Mouse (Mus musculus): ENCODE data around the gene Mid1ip1. TPM values are rescaled to one million over a fixed set of nuclear protein-coding genes. Genes with fewer than 3 reads are reported as not detected.

The Mid1ip1 gene
- 95.1 and 125 TPM in 2 replicates for total RNA-seq (2021)
- long read RNA-seq, transcript Mid1ip1-202 (2 exons, 2,022 nt) = minor isoform, 28 of 182 reads
- long read RNA-seq, transcript Mid1ip1-201 (2 exons, 2,019 nt) = major isoform, 130 of 182 reads
- long read RNA-seq, transcript Mid1ip1-204 (2 exons, 447 nt) = minor isoform, 5 of 182 reads
- long read RNA-seq, partial matches to known transcripts = 0 of 182 reads
- long read RNA-seq, other reads (novel, unspliced or antisense) = 18 of 182 reads

DNA sequence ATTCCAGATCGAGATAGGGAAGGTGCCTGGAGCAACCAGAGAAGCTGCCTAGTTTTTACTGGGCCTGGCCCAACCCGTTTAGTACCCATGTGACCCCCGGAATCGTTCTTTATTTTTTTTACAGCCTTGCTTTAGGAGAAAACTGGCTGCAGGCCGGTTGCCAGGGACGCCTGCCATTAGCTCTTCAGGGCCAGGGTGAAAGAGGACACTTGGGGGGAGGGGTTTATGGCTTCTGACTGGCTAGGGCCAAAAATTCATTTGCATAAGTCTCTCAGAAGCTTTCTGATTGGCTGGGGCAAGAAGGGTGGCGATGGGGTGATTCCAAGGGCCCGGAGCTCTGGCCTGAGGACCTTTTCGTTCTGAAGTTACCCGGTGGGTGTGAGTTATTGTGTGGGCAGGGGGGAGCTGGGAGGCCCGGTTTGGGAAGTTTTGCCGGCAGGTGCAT, at the start of gene Mid1ip1:
TSS of gene Mid1ip1 (plus strand) at position 318 of the 445 bp plus-strand sequence.
- DNase-seq = peak; percentile 80

DNA sequence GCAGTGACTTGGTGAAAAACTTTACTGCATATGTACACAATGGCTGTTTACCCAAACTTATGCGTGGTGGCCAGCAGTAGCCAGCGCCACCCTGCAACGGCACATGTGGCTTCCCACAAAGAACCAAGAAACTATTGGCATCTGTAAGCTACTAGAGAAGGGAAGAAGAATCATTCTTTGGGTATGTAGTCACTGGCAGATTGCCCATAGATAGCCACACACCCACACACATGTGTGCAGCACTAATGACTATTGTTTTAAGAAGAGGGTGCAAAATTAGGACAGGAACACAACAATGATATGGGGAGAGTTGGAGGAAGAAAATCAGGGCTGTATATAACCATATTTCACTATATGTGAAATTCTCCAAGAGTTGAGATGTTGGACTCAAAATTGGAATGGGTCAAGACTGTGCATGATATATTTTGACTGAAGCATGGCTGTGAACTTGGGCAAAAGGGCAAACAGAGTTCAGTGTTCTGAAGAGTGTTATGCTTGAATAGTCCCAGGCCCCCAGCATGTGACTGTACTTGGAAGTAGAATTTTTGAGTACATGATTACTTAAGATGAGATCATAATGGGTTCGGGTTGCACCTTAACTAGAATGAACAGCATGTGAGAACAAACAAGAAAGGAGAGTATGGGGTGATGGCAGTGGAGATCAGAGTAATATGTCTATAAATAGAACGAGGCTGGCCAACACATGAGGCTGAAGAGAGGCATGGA, 20.2 kb upstream of the Mid1ip1 start:
- no peak for DNase-seq

GRCm38 (mm10) chrX:10706728-10707127, 8.1 kb upstream of the Mid1ip1 start:
- no peak for DNase-seq

GRCm38 (mm10) chrX:10713839-10714637, 775 bp upstream of the Mid1ip1 start:
- DNase-seq = no peak

DNA sequence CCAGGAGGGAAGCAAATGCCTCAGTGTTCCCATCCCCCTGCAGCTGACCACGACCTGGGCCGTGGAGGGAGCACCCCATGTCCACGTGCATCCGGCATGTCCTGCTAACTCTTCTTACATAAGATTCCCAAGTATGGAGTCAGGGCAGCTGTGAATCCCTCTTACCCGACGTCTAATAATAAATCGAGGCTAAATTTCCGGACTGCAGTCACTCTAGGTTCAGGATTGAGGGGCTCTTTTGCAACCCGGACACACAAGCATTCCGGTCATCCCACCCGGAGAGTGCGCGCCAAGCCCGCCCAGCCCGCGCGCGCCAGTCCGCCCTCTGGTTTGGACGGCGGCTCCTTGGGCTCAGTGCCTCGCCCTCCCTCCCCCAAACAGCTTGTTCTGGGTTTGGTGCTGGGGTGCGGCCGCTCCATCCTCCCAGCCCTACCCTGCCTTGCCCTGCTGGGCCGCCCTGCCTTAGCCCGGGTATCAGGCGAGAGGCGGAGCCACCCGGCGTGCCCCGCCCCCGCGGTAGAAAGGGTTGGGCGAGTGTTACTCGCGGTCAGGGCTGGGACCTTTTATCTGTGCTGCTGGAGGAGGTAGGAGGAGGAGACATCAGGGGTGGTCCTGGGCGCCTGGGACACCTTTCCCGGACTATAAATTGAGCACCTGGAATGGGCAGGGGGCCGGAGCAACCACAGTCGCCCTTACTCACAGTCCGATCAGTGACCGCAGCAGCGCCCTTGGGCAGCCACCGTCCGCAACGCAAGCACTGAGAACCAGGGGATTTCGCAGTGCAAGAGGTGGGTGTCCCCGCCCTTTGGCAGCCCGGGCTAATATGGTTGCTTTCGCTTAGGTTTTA, 2.3 kb downstream of the Mid1ip1 start:
- DNase-seq = peak; percentile 89

DNA sequence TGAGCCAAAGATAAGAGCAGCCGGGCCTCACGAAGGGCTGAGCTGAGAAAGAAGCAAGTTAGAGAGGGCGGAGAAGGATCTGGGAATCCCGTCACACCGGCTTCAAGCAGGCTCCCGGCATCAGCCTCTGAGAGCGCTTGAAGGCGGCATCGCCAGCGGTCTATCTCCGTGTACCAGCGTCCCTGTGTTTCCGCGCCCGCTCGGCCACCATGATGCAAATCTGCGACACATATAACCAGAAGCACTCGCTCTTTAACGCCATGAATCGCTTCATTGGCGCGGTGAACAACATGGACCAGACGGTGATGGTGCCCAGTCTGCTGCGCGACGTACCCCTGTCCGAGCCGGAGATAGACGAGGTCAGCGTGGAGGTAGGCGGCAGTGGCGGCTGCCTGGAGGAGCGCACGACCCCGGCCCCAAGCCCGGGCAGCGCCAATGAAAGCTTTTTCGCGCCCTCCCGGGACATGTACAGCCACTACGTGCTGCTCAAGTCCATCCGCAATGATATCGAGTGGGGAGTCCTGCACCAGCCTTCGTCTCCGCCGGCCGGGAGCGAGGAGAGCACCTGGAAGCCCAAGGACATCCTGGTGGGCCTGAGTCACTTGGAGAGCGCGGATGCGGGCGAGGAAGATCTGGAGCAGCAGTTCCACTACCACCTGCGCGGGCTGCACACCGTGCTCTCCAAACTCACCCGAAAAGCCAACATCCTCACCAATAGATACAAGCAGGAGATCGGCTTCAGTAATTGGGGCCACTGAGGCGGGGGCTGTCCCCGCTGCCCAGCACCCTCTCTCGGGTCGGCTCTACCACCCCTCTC, 3.4 kb downstream of the Mid1ip1 start:
- peak; percentile 27 for DNase-seq

DNA sequence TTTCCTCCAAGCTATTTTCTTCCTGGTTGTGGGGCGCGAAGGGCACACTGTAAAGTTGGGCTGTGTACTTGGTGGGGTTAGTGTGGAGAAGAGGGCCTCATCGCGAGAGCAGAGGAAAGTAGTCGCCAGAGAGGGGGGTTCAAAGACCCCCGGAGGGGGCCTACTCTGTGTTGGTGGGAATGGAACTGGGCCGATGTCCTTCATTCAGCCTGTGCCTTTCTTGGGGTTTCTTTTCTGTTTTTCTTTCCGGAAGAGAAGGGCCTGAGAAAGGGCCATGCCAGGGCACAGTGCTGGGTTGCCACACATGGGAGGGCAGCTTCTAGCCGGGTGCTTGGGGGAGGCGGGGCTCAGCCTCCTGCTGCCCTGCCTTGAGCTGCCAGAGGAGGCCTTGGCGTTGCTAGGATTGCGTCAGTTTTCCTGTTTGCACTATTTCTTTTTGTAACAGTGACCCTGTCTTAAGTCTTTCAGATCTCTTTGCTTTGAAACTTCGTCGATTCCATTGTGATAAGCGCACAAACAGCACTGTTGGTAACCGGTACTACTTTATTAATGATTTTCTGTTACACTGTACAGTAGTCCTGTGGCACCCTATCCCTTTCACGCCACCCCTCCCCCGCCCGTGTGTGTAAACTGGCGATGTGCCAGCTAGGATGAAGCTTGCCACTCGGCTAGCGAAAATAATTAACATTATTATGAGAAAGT, 4.2 kb downstream of the Mid1ip1 start:
- peak; percentile 72 for DNase-seq

DNA sequence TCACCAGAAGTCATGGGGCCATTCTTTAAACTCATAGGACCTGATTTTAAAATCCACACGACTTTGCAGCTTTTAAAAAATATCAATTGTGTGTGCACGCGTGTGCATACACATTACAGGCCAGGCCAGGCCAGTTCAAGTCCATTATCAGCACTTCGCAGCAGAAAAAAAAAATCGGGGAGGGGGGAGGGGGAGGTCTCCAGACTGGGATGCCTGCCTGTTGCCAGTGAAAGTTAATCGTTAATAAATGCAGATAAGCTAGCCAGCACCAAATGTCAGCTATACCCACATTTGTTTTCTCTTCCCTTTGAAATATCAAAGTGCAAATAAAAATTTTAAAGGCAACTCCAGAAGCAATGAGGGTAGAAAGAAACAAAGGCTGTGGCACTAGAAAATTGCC, 5.6 kb downstream of the Mid1ip1 start:
- no peak for DNase-seq

DNA sequence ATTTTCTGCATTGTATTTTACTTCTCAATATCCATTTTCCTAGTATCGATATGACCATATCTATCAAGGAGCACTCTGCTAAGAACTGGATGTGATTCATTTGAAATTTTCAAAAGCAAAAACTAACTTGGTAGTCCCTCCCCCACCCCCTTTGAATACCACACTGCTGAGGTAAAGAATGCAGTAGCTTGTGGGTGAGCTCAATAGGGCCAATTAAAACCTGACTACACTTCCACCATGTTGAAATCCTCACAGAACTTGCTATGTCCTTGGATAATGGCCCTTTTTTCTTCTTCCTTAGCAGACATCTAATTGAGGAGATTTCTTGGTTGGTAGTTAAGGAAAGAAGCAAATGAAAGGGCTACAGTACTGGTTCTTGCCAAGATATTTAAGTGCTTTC, 9.8 kb downstream of the Mid1ip1 start:
- no peak for DNase-seq

GRCm38 (mm10) chrX:10729488-10729887, 14.7 kb downstream of the Mid1ip1 start:
- DNase-seq = no peak

DNA sequence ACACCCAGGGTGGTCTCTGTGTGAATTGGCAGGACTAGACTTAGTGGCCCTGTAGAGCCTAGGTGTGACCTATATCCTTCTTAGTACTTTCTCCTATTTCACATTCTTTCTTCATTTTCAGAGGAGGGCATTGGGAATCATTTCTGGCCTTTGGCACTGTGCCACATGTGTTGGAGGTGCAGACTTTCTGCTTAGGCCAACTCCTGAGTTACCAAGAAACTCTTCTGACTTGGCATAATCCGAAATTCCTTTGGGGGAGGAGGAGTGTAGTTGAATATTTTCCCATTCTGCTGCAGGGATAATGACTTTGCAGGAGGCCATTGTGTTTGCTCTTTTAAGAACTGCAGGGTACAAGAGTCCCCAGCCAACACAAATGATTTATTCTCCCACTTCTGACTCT, 19.6 kb downstream of the Mid1ip1 start:
- DNase-seq = peak; percentile 2

GRCm38 (mm10) chrX:10734874-10735273, 20.1 kb downstream of the Mid1ip1 start:
- no peak for DNase-seq

- no peak for DNase-seq
These were observed 44.1 kb downstream of the Mid1ip1 start for GRCm38 (mm10) chrX:10758866-10759265.

DNA sequence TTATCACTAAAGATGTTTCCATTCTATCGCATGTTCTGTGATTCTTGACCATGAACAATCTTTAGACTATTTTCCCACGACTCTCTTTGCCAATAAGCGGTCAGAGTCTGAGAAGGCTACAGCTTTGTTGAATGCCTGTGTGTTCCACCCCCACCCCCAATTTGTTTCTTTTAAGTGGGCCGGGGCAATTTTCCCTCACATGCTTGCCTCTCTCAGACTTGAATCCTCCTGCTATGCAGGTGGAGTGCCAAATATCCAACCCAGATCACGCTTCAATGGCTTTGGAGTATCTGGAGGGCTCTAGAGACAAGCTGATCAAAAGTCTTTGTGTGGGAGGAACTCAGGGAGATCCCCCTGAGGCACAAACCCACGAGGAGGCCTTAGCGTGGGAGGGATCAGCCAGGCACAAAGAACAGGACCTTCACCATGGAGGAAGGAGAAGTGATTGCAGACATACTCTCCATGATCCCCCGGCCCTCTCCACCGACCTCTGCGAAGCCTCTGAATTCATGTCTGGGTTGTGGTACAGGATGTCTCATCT, 48.7 kb downstream of the Mid1ip1 start:
- DNase-seq = no peak

Other genes with a start within 250 kb of the Mid1ip1 start
- gene Tspan7, start 229.9 kb upstream of the Mid1ip1 start, total RNA-seq (2021) = 56.9 and 71.2 TPM in 2 replicates

All from adrenal gland, postnatal 25 days (tissue).